Mouse (Mus musculus): Measurements from ENCODE around the gene Eya3.
"Not testable (repeated sequence)": the region's sequence is repeated elsewhere in the genome, so short reads cannot be mapped to it uniquely, and the experiment has no call there.

The Eya3 gene

DNA sequence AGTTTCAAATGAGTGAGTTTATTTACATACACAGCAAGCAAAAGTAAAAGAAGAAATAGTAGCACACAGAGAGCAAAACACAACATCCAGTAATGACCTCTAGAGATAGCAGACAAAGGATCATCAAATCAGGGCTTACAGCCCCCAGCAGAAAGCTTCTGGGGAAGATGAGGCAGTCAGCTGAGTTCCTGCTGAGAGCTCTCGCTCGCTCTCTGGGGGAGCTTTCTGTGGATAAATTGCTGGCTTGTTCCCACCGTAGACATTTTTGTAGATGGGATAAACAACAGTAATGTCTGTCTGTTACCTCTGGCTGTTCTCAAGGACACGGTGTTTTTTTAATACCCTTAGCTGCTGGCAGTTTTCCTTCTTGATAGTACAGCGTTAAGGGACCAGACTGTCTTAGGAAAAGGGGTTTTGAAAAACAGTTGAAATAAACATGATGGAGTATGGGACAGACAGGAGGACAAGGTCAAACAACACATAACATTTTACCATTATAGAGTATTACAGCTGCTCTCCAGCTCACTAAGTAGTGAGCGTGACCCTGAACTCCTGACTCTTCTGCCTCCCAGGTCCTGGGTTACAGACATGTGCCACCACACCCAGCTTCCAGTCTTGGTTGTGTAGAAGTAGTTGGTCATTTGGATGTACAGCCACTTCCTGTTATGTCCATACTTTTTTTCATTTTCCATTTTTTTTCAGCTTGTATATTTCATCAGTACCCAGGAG lies 10.6 kb downstream of the Eya3 start:
- DNase-seq = no peak

DNA sequence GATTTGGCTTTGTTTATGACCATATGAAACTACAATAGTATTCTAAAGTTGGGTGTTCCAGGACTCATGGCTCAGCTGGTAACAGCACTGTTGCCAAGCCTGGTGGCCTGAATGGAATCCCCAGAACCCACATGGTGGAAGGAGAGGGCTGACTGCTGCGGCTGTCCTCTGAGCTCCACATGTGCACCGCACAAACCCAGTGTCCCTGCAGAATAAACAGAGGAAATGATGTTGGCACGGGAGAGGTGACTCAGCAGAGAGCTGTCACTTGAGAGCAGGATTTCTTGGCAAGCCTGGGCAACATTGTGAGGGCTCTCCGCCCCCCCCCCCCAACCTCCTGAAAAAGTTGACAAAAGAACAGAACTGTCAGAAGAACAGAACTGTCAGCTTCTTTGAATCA lies 14.1 kb downstream of the Eya3 start:
- DNase-seq = no peak

DNA sequence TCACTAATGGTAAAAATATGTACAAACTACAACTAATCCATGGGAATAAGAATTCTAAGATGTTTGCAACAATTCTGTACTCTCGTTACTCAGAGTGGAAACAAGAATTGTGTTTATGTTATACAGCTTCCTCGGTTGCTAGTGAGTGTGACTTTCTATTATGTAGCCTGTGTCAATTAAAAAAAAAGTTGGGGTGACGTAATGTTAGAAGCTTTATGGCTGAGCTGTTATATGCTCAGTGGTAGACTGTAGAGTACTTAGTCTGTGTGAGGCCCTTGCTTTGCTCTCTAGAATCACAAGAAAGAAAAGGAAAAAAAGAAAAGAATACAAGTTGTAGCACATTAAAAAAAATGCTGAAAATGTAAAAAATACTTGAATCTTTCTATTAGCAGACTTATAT lies 15.0 kb downstream of the Eya3 start:
- DNase-seq = no peak

GRCm38 (mm10) chr4:132655290-132655689 lies 16.5 kb downstream of the Eya3 start:
- DNase-seq = no peak

DNA sequence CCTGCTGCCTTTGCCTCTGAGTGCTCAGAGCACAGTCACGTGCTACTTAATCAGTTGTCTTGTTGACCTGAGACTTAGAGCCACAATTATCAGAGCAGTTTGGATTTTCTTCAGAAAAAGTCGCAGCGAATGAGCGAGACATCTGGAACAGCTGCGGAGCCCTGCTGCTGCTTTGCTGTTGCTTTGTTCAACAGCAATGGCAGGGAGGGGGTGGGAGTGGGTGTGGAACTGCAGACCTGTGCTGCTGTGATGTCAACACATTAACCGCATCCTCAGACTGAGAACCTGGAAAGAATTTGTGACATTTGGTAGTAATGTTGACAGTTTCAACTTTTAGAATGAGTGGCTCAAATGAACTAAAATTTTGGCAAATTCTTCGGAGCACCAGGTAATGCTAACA lies 20.3 kb downstream of the Eya3 start:
- DNase-seq = no peak

DNA sequence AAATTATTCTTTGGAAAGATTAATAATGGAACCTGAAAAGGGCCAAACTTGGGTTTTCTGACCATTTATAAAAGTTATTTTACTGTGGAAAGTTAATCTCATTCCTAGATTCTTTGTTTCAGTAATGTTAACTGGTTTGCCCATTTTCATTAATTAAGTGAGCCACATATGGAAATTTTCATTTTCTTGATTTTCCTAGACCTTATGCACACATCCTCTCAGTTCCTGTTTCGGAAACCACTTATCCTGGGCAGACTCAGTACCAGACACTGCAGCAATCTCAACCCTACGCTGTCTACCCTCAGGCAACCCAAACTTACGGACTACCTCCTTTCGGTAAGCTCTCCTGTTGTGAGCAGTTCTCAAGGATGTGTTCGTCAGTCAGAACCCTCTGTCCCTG lies 33.9 kb downstream of the Eya3 start:
- DNase-seq = no peak

- DNase-seq = peak; percentile 17 to 23
Measured at GRCm38 (mm10) chr4:132676771-132677539, 38.2 kb downstream of the Eya3 start.

DNA sequence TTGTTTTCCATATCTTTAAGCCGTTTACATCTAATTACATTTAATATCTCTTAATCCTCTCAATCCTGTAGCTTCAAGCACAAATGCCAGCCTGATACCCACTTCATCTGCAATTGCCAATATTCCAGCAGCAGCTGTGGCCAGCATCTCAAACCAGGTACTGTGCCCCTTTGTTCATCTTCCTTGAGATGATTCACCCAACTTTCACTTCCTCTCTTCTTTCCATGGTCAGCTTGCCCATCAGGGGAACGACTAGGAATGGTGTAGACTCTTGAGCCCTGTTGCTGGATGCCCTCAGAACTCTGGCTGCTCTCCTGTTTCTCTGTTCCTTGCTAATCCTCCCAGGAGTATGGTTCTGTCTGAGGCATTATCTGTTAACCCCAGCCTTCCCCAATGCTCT lies 50.8 kb downstream of the Eya3 start:
- no peak for DNase-seq

DNA sequence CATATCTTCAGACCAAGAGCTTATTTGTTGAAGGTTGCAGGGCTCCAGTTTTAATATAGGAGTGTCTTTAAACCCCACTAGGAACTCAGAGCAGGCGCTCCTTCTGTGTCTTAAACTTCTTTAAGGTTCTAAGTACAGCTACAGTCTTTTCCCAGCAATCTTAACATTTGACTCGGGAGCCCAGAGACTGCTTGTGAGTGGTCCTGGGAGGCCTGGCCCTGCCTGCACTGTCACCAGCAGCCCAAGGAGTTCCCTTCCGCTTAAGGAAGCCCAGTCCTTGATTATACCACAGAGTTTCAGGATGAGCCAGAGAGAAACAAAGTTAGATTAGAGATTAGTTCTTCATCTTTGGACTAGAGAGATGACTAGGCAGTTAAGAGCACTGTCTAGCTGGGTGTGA lies 54.6 kb downstream of the Eya3 start:
- DNase-seq = no peak

DNA sequence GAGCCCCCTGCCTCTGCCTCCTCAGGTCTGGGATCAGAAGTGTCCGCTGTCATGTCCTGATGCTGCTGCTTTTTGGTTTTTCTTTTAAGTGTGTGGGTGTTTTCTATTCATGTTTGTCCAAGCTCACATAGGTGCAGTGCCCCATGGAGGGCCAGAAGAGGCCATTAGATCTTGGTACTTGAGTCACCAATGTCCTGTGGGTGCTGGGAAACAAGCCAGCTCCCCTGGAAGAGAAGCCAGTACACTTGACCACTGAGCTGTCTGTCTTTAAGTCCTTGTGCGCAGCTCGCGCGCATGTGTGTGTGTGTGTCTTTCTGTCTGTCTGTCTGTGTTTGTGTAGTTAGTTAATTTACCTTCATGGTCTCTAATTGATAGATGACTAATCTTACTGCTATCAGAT lies 63.3 kb downstream of the Eya3 start:
- DNase-seq = no peak

DNA sequence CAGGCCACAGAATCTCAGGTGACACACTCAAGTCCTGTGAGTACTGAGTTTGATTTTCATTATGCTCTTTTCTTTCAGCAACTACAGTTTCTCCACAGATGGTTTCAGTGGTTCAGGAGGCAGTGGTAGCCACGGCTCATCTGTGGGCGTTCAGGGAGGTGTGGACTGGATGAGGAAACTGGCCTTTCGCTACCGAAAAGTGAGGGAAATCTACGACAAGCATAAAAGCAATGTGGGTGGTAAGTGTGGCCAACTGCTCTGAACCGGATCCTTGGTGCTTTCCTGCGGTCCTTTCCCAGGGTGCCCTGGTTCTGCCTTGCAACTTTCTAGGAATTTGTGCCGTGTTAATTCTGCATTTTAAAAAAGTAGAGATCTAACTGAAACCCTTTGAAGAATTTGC lies 68.1 kb downstream of the Eya3 start:
- DNase-seq = no peak

DNA sequence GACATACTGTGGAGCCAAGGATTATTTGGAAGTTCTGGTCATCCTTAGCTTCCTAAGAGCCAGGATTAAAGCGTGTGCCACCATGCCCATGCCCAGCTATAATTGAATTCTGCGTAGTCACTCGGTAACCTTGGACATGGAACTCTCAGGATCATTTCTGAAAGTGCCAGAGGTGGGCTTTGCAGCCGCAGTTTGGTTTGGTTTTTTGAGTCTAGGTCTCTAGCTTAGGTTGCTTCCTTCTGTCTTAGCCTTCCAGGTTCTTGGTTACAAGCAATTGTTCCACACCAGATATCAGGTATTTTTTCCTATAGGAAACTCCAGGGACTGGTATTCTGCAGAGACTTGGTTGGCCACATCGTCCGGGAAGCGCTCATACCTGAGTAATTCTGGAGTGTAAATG lies 74.4 kb downstream of the Eya3 start:
- DNase-seq = no peak

DNA sequence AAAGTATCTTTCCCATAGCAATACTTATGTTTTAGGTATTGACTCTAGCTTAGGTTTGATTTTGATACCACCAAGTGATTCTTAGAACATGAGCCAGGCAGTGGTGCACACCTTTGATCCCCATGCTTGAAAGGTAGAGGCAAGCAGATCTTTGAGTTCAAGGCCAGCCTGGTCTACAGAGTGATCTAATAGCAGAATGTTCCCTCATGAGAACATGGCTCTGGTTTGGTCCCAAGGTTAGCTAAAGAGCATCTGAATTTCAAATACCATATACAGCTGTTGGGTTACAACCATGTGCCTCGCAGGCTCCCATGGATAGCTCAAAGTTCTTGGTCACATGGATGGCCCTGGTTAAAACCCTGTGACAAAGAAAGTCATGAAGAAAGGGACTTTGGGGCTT lies 79.5 kb downstream of the Eya3 start:
- DNase-seq = no peak

DNA sequence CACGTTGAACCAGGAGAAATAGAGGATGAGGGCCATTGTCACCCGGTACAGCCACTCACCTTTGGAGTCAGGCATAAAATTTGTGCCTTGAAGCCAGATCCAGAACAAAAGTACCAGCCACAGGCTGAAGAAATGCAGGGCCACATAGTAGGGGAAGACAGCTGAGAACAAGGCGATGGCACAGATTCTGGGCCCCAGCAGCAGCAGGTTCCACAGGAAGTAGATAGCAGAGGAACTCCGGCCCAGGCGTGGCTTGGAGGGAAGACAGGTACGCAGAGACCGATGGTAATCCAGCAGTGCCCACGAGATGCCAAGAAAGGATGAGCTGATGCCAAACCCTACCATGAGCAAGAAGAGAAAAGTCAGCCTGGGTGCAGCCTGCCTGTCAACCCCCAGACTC lies 89.4 kb downstream of the Eya3 start:
- no peak for DNase-seq

DNA sequence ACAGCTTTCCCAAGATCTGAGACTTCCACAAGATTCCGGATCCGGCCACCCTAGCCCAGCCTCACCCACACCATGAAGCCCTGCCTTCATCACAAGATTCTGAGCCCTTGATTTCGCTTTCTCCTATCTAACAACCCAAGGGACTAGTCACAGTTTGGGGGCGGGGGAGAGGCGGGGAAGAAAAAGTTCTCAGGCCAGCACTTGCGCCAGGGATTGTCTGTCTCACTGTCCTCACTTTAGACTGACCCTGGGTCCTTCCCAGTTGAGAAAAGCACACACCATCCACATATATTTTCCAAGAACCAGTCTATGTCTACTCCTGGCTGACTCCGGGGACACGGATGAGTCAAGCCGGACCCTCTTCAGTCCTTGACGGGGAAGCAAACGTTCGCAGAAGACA lies 92.8 kb downstream of the Eya3 start:
- no peak for DNase-seq

- DNase-seq = peak; percentile 88
Measured at GRCm38 (mm10) chr4:132732148-132732684, 93.4 kb downstream of the Eya3 start, which contains the start of gene Xkr8. Xkr8 (minus strand) TSS chr4:132732546.

DNA sequence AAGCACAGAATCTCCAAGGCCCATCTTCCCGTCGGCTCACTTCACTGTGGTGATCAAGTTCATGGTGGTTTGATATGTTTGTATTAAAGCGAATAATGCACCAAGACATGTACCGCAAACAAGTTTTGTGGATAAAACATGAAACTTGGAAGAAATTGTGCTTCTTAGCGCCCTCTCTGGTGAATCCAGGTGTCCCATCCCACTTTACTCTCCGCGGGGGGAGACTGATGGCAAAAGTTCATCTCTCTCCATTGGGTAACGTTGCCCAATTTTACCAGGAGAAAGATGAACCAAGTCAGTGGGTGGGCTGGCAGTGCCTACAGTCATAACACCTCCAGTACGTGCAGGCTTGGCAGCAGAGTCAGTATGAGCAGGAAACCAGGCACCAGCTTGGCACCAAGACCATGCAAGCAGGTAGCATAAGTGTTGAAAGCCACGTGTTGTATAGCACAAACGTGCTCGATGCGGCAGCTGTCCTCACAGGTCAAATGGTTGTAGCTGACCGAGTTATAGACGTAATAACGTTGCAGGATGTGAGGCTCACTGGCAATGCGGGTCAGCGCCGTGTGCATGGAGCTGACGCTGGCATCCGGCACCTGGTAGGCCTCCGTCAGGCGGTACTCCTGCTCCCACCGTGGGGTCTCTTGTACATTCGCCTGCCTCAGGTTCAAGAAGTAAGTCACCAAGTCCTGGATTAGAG lies 94.4 kb downstream of the Eya3 start:
- DNase-seq = no peak

DNA sequence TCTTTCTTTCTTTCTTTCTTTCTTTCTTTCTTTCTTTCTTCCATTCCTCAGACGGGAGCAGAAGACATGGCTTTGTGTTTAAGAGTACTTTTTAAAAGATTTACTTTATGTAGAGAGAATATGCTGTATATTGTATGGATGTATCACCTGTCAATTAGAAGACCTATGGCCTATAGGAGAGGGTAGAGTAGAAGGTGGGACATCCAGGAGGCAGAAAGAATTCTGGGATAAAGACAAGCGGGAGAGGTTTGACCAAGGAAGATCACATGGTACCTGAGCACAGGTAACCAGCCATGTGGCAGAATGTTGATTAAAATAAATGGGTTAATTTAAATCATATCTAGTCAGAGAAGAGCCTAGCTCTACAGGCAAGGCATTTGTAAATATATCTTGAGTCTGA lies 96.0 kb downstream of the Eya3 start:
- DNase-seq = no peak

GRCm38 (mm10) chr4:132735389-132735788 lies 96.6 kb downstream of the Eya3 start:
- no peak for DNase-seq

GRCm38 (mm10) chr4:132735894-132736293 lies 97.1 kb downstream of the Eya3 start:
- DNase-seq = no peak

- DNase-seq = not testable (repeated sequence)
Measured at GRCm38 (mm10) chr4:132737154-132737553, 98.4 kb downstream of the Eya3 start.

DNA sequence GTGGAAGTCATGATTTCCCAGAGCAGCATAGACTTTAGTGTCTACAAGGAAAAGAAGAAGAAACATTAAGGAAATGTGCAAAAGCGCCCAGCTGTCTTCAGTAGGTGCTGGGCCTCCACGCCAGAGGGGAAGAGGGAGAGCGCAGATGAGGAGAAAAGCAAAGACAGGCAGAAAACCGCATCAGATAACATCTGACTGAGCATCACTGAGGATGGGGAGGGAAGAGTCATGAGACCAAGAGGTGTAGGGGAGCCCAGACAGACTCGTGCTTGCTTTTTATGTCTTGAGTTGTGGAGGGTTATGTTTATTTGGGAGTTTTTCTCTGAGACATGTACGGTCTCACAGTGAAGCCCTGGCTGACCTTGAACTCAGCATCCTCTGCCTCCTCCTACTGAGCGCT lies 102.7 kb downstream of the Eya3 start:
- no peak for DNase-seq

All from thymus, postnatal 36 days (tissue).